Mouse (Mus musculus) intestine, postnatal 0 days (tissue): Measurements from ENCODE around the gene Ahnak2. TPM values are rescaled to one million over a fixed set of nuclear protein-coding genes. Genes with fewer than 3 reads are reported as not detected.

Source experiments
- ATAC-seq: fragments of 200-750 bp; cut with Nextera tagmentation; 2 replicates; pipeline ENCODE4 v1.8.0; 2017; ENCODE audit warnings: mild to moderate bottlenecking, moderate TSS enrichment, moderate library complexity
- H3K27ac ChIP-seq: fragments of 300-500 bp; sonication (generic); 2 replicates; pipeline ENCODE4 v1.5.1; 2014; ENCODE audit warnings: mild to moderate bottlenecking, low read depth, low read length, moderate library complexity
- H3K27me3 ChIP-seq: fragments of 300-500 bp; sonication (generic); replicated peaks from 2 replicates; pipeline ENCODE4 v1.6.1; 2014; ENCODE audit warnings: low read length, mixed read lengths; ENCODE audit not compliant: control insufficient read depth, insufficient read depth
- H3K36me3 ChIP-seq: fragments of 300-500 bp; sonication (generic); 2 replicates; pipeline ENCODE4 v1.6.1; 2014; ENCODE audit warnings: mild to moderate bottlenecking, moderate library complexity; ENCODE audit not compliant: control insufficient read depth, insufficient read depth
- H3K4me1 ChIP-seq: fragments of 300-500 bp; sonication (generic); replicated peaks from 2 replicates; pipeline ENCODE4 v1.6.1; 2014; ENCODE audit warnings: antibody characterized with exemption, low read length, mixed read lengths; ENCODE audit not compliant: control insufficient read depth, insufficient read depth
- H3K4me2 ChIP-seq: fragments of 300-500 bp; sonication (generic); replicated peaks from 2 replicates; pipeline ENCODE4 v1.6.1; 2014; ENCODE audit warnings: low read depth, mild to moderate bottlenecking, moderate library complexity
- H3K4me3 ChIP-seq: fragments of 300-500 bp; sonication (generic); 2 replicates; pipeline ENCODE4 v1.5.1; 2014; ENCODE audit warnings: low read depth, low read length
- H3K9ac ChIP-seq: fragments of 300-500 bp; sonication (generic); 2 replicates; pipeline ENCODE4 v1.6.1; 2014; ENCODE audit warnings: mild to moderate bottlenecking, low read depth, low read length
- H3K9me3 ChIP-seq: fragments of 300-500 bp; sonication (generic); 2 replicates; pipeline ENCODE4 v1.6.1; 2016; ENCODE audit warnings: mixed run types; ENCODE audit not compliant: control insufficient read depth
- CTCF ChIP-seq: sonication (generic); IDR thresholded peaks from 2 replicates; pipeline ENCODE4 v1.5.1; 2016; ENCODE audit warnings: low read depth, mild to moderate bottlenecking, control low read depth, antibody characterized with exemption, moderate library complexity
- WGBS: fragments of 180-500 bp; shearing (Covaris S2); extraction: QIAGEN DNeasy Blood & Tissue Kit; methylation state at CpG from one replicate; pipeline ENCODE4 v1.1.7; 2014; 5-methylcytosine and 5-hydroxymethylcytosine counted together
- polyA plus RNA-seq: library from polyadenylated mRNA; unstranded; fragments of >200 nt; fragmentation: Nextera tagmentation; extraction: Ambion mirVana; gene quantifications from 2 replicates; pipeline ENCODE4 v1.2.1, GENCODE M21; 2015

The Ahnak2 gene
- polyA plus RNA-seq, 1 experiment from 2014 or later = 1.6 TPM

DNA sequence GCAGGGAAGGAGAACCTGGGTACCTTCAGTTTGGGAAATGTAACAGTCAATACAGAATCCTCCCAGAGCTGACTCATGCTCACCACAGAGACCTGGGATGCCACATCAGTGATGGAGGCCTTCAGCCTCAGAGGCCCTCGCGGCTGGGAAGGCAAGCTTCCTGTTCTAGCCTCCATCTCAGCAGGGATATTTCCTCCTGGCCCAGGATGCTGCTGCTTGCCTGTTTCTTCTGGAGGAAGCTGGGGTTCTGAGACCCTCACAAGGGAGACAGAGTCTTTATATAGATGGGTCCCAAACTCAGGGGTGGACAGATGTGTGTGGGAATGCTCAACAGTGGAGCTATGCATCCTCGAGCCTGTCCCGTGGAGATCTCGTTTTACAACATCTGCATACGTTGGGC, 28.4 kb downstream of the Ahnak2 start:
- Histone ChIP-seq H3K9ac (no peak overlapping the region), H3K27me3 (no peaks in the 10 kb centered on the region), H3K4me1 (no peaks in the 10 kb centered on the region), H3K9me3 (no peaks in the 10 kb centered on the region), H3K4me2 (no peak overlapping the region), H3K27ac (no peak overlapping the region), H3K4me3 (no peak overlapping the region), H3K36me3 (no peaks in the 10 kb centered on the region)
- no peak for TF ChIP-seq CTCF
- 78% methylated on average over 6 of the region's 6 CpGs for WGBS
- ATAC-seq = no peak

DNA sequence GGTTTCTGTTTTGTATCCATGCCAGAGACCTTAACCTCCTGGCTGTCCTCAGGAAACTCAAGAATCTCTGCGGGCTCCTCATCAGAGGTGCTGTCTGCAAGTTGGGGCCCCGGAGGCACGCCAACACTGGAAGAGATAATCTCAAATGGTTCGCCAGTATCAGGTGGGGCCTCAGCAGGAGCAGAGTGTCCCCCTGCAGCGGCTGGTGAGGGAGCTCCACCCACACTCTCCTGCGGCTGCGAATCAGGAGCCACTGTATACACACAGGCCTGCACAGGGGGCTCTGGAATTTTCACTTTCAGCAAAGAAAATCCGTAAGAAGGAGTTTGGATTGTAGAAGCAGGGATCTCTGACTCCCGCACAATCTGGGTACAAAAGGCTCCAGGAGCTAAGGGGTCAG, 29.1 kb downstream of the Ahnak2 start:
- H3K9me3 ChIP-seq = no peaks in the 10 kb centered on the region
- no peak for ATAC-seq
- no peak for TF ChIP-seq CTCF
- no peaks in the 10 kb centered on the region for H3K27me3 ChIP-seq
- H3K27ac ChIP-seq = no peak overlapping the region
- no peaks in the 10 kb centered on the region for H3K36me3 ChIP-seq
- H3K4me3 ChIP-seq = no peak overlapping the region
- H3K4me1 ChIP-seq = no peaks in the 10 kb centered on the region
- H3K4me2 ChIP-seq = 0 out of 2 replicates have a peak overlapping the region, but pooled peaks have one; percentile 3
- H3K9ac ChIP-seq = no peak overlapping the region
- 19% methylated on average over 9 of the region's 9 CpGs for WGBS

DNA sequence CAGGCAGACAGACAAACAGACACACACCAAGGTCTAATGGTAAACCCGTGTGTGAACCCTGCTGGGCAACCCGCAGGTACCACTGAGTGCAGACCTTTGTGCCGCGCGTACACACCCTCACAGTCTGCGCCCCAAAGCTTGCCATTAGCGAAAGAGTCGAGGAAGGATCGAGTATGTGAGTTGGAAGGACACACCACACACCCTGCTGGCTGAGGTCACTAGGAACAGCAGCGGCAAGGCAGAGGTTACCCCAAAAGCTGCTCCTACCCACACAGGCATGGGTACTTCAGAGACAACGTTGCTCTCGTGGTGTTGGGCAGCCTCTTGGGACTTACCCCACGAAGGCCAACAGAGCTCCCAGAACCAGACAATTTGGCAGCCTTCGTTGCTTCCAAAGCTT, 30.2 kb downstream of the Ahnak2 start:
- 88% methylated on average over 14 of the region's 14 CpGs for WGBS

DNA sequence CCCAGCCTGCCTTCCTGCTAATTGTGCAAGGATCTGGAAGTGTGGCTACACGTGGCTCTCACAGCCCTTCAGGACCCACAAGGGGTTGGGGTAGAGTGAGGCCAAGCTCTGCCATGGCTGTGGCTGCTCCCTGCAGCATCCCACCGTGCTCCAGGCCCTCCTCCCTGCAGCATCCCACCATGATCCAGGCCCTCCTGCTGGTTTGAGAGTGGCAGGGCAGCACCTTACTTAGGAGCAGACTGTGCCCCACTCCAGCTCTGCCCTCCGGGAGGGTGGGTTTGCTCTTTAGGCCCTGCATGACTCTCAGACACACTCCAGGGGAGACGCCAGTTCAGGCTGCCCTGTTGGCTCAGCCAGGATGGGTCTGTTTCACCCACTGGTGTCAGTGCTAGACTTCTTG, 32.1 kb downstream of the Ahnak2 start:
- no peaks in the 10 kb centered on the region for H3K9me3 ChIP-seq
- ATAC-seq = no peak
- 83% methylated on average over 4 of the region's 4 CpGs for WGBS

More for the DNA sequence above, 30.2 kb downstream of the Ahnak2 start:
- Histone ChIP-seq H3K4me2 (no peak overlapping the region), H3K36me3 (no peaks in the 10 kb centered on the region), H3K9ac (no peak overlapping the region), H3K4me3 (no peak overlapping the region), H3K4me1 (no peaks in the 10 kb centered on the region), H3K27me3 (no peaks in the 10 kb centered on the region), H3K9me3 (no peaks in the 10 kb centered on the region), H3K27ac (no peak overlapping the region)
- no peak for TF ChIP-seq CTCF
- ATAC-seq = no peak

DNA sequence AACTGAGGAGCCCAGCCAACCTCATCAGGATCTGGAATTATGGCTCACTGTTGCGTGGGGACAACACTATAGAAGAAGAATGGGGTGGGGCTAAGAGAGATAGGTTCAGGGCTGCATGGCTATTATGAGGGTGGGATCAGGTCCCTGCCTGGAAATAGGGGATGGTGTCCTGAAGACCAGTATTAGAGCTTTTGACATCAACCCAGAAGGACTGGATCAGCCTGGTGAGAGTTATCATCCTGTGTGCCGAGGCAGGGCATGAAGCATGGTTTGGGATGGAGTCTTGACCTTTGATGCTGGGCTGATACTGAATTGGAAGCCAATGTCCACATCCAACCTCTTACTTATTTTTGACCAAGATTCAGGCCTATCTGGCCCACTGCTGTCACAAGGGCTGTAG, 32.7 kb downstream of the Ahnak2 start:
- no peak overlapping the region for H3K9ac ChIP-seq
- no peaks in the 10 kb centered on the region for H3K27me3 ChIP-seq
- no peak overlapping the region for H3K4me3 ChIP-seq
- H3K27ac ChIP-seq = no peak overlapping the region
- ATAC-seq = no peak
- no peak overlapping the region for H3K4me2 ChIP-seq
- no peaks in the 10 kb centered on the region for H3K36me3 ChIP-seq
- WGBS = 70% methylated on average over 2 of the region's 2 CpGs
- H3K4me1 ChIP-seq = no peaks in the 10 kb centered on the region
- no peaks in the 10 kb centered on the region for H3K9me3 ChIP-seq
- no peak for TF ChIP-seq CTCF

More for the DNA sequence above, 32.1 kb downstream of the Ahnak2 start:
- Histone ChIP-seq H3K9ac (no peak overlapping the region), H3K4me1 (no peaks in the 10 kb centered on the region), H3K4me2 (no peak overlapping the region), H3K27ac (no peak overlapping the region), H3K36me3 (no peaks in the 10 kb centered on the region), H3K27me3 (no peaks in the 10 kb centered on the region), H3K4me3 (no peak overlapping the region)
- no peak for TF ChIP-seq CTCF

DNA sequence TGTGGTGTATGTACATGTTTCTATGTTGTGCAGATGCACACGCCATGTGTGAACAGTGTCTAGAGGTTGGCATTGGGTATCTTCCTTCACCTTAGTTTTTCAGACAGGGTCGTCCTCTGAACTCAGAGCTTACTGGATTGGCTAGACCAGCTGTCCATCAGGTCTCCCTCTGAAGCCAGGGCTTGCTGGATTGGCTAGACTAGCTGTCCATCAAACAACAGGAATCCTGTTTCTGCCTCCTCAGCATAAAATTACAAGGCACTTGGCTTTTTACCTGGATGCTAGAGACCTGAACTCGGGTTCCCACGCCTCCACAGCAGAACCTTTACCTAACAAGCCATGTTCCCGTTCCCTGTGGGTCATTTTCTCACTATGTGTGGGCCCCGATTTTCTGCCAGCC, 33.4 kb downstream of the Ahnak2 start:
- no peak for ATAC-seq
- no peak overlapping the region for H3K9ac ChIP-seq
- 87% methylated on average over 6 of the region's 6 CpGs for WGBS
- H3K27me3 ChIP-seq = no peaks in the 10 kb centered on the region
- no peak overlapping the region for H3K4me2 ChIP-seq
- H3K4me3 ChIP-seq = no peak overlapping the region
- H3K9me3 ChIP-seq = no peaks in the 10 kb centered on the region
- no peaks in the 10 kb centered on the region for H3K4me1 ChIP-seq
- no peak overlapping the region for H3K27ac ChIP-seq
- no peaks in the 10 kb centered on the region for H3K36me3 ChIP-seq
- no peak for TF ChIP-seq CTCF

DNA sequence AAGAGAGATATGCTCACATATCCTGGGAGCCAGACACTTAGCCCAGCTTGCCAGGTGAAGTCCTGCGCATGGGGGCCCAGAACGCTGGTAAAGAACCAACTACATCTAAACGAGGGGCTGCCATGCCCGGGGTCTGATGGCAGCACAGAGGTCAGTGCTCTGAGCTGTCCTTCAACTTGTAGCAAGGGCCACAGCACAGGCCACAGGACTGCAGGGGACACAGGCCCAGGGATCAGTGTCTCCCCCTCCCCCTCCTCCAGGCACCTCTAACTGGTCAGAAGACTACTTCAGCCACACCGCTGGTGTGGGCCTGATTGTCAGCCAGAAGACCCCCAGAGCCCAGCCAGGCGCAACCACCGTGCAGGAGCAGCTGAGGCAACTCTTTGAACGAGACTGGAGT, 34.3 kb downstream of the Ahnak2 start:
- WGBS = 91% methylated on average over 8 of the region's 8 CpGs
- Histone ChIP-seq H3K27me3 (no peaks in the 10 kb centered on the region), H3K4me3 (no peak overlapping the region), H3K9me3 (no peaks in the 10 kb centered on the region), H3K27ac (no peak overlapping the region), H3K9ac (no peak overlapping the region), H3K36me3 (no peaks in the 10 kb centered on the region), H3K4me2 (no peak overlapping the region), H3K4me1 (no peaks in the 10 kb centered on the region)
- TF ChIP-seq CTCF = no peak
- ATAC-seq = no peak
